Mouse (Mus musculus) ZHBTc4 (cell line): ENCODE measurements around the gene Gbe1.

Source experiments
- DNase-seq: peaks from one replicate; pipeline ENCODE4 v3.0.0-alpha.2; 2011; ENCODE audit warnings: low read depth, low spot score

Gbe1 gene

DNA sequence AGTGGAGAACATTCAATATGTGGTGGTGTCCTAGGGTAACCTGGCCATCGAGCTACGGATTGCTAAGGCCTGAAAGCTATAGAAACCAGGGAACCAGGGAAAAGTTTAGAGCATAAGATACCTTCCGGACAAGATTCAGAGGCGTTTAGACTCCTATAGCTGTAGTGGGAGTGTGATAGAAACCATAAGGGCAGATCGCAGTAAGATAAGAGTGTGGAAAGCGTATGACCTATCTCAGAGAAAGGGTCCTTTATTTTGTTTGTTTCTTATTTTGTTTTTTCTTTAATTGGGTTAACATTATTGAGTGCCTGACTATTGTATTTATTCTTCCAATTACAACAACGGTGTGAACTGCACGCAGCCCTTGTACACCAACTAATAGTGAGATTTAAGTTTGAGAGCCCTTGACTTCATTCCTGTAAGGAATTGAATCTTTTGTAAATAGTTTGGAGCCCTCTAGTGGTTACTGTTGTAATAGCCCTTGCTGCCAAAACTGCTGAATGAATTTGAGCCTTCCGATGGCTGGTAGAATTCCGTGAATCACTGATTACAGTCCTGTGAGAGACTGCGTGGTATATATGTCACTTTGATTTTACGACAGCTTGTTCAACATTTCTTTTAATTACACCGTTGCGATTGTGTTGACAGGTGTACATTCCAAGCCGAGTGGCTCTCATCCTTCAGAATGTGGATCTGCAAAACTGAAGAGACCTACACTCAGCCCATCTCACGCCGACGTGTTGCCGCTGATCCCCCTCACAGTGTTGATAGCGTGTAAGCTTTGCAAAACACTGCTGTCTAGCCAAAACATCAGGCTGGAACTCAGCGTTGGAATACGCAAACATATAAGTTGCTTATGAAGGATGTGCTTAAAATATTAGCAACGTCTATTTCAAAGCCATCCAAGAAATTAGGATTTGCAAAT is 254.9 kb downstream of the Gbe1 start:
- DNase-seq = peak; percentile 70

DNA sequence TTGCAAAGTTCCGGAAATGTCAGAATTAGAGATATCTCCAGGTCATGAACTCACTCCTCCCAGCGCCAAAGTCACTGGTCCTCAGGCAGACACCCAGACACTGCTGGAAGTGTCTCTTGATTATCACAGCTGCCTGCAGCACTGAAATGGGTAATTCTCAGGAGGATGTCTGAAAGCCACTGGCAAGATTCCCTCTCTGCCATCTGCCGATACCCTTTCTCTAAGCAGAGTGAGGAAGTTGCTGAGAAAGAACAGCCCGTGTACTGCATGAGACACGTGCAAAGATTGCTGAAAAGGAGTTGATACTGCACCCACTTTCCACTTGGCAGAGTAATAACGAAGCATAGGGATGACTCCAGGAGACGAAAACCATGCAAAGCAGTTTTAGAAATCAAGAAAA is 272.2 kb downstream of the Gbe1 start:
- DNase-seq = no peak

DNA sequence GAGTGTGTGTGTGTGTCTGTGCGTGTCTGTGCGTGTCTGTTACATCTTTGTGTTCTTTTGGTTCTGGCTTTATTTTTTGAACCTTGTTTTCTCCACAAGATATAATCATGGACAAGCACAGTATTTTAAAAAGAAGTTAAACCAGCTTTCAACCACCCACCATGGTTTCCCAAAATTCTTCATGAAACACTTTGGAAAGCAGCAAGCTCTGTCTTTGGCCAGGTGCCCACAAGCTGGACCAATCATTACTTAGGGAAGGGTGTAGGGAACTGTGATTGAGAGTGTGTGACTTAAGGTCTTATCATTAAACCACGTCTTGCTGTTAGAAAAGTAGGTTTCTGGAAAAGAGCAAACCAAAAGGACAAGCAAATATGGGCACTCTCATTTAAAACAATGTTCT is 288.6 kb downstream of the Gbe1 start:
- DNase-seq = no peak

DNA sequence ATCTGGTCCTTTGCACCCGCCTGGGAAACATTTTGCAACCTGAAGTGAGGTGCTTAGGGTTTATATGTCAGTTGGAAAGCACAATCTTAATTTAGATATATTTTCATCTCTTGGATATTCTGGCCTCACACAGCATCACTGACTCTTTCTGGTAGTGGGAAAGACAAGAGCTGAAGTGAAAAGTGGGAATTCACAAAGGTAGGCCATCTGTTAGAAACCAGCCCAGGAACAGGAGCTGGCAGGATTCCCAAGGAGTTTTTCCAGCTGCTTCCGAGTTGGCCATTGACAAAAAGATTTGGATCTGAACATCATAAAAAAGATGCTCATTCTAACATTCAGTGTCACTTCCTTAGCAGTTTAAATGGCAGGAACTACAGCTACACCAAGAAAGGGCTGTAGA is 294.6 kb downstream of the Gbe1 start:
- no peak for DNase-seq

DNA sequence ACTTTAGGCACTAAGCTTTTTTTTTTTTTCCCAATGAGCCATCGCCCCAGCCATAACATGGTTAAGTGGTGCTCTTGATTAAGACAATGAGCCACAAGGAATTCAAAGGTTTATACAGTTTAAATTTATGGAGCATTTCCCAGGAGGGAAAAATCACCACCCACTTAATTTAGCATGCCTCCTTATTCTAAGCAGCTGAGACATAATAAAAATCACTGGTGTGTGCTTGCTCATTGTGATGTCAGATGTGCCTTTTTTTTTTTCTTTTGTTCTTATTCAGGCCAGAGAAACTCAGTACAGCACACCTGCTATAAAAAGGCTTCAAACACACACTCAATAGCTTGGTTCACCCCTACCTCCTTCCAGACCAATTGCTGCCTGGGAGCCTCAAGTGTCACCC is 303.9 kb downstream of the Gbe1 start:
- no peak for DNase-seq

DNA sequence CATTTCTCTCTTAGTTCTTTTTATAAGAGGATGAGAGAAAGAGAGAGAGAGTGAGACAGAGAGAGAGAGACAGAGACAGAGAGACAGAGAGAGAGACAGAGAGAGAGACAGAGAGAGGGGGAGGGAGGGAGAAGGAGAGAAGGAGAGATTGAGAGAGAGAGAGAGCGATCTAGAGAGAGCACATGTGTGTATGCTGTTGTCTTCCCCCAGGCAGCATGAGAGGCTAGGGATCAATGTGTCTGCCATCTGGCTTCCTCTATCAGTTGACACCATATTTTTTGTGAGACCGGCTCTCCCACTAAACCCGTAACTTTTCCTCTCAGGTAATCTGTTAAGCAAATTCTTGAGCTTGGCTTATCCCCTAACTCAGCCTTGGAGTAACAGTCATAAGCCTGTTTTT is 304.4 kb downstream of the Gbe1 start:
- DNase-seq = no peak
